27 mouse cellular contexts compared by ENCODE assay signal in the genomic region with DNA sequence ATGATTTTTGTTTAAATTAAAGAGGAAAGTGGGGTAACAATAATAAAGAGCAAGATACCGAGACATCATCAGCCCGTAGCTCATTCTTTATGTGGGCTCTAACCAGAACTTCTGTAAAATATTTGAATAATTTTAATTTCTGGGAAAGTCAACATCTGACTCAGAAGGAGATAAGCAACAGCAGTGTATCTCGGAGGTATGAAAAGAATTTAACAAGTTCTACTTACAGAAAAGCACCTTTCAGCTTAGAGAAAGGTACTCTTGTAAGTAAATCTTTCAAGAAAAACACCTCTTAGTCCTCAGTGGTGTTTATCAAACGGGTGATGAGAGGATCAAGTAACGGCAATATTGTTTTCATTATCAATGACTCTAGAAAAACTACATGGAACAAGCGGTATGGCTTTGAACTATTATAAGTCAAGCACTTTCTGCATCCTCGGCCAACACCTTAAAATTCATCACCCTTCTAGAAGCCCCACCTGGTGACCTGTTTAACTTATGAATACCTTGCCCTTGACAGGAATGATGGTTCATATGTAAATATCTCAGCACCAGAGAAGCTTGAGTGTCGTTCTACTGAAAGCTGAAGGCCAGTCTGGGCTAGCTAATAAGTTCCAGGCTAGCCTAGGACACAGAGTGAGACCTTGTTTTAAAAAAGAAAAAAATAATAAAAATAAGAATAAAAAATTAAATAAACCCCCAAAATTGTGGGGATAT.
"Had no signal": no experiment of that assay in that cellular context is flagged by ENCODE, and none has a peak within 500 bp of the region (broad histone marks: within the 10 kb centered on the region; RNA-seq: fewer than 3 reads in every experiment).

No protein-coding gene starts in this region.

- H3K27ac ChIP-seq: heart, adult 2 months; heart, embryonic 13.5 days; heart, embryonic 15.5 days; hindbrain, embryonic 10.5 days; hindbrain, embryonic 12.5 days; hindbrain, embryonic 14.5 days; intestine, embryonic 15.5 days; layer of hippocampus, adult 2 months; left cerebral cortex, adult 2 months; limb, embryonic 10.5 days; limb, embryonic 12.5 days had no signal

- H3K27me3 ChIP-seq: heart, embryonic 13.5 days; heart, embryonic 15.5 days; hindbrain, embryonic 12.5 days; intestine, embryonic 15.5 days; limb, embryonic 12.5 days had no signal

- ATAC-seq: hindbrain, embryonic 16.5 days; inflammation-experienced regulatory T-cells, adult 6 months; intestine, embryonic 15.5 days; intestine, postnatal 0 days had no signal

- H3K4me1 ChIP-seq: heart, embryonic 13.5 days; heart, embryonic 15.5 days; hindbrain, embryonic 10.5 days; hindbrain, embryonic 12.5 days; intestine, embryonic 15.5 days; limb, embryonic 10.5 days; limb, embryonic 12.5 days had no signal

- DNase-seq: gastrocnemius, postnatal 14 days; gastrocnemius, postnatal 36 days; heart, adult 11 months; heart, adult 2 months; heart, postnatal 14 days; heart, postnatal 4 days; kidney, adult 18-20 months; kidney, adult 8-10 months; kidney, postnatal 10 days; kidney, postnatal 25 days; kidney, postnatal 4 days; liver had no signal

- H3K36me3 ChIP-seq: heart, embryonic 13.5 days; heart, embryonic 15.5 days; hindbrain, embryonic 10.5 days; hindbrain, embryonic 12.5 days; intestine, embryonic 15.5 days; limb, embryonic 10.5 days; limb, embryonic 12.5 days had no signal

- H3K9ac ChIP-seq: heart, embryonic 13.5 days; heart, embryonic 15.5 days; hindbrain, embryonic 12.5 days; hindbrain, embryonic 14.5 days; intestine, embryonic 15.5 days; limb, embryonic 12.5 days had no signal

- H3K4me2 ChIP-seq: heart, embryonic 11.5 days; heart, embryonic 13.5 days; heart, embryonic 15.5 days; hindbrain, embryonic 12.5 days; hindbrain, embryonic 14.5 days; intestine, embryonic 15.5 days; limb, embryonic 12.5 days; liver, embryonic 11.5 days had no signal

- H3K9me3 ChIP-seq: heart, embryonic 13.5 days; heart, embryonic 15.5 days; hindbrain, embryonic 10.5 days; hindbrain, embryonic 12.5 days; intestine, embryonic 15.5 days; limb, embryonic 10.5 days; limb, embryonic 12.5 days had no signal

- H3K4me3 ChIP-seq: heart, adult 2 months; heart, embryonic 13.5 days; heart, embryonic 15.5 days; hindbrain, embryonic 10.5 days; hindbrain, embryonic 12.5 days; intestine, embryonic 15.5 days; layer of hippocampus, adult 2 months; left cerebral cortex, adult 2 months; limb, embryonic 10.5 days; limb, embryonic 12.5 days had no signal
